Mouse (Mus musculus): Measurements from ENCODE around the gene Gramd4.

GRCm38 (mm10) chr15:86159093-86159492 lies 101.6 kb downstream of the Gramd4 start:
- TF ChIP-seq USF1 (IDR thresholded peaks at IDR 0.05; ENCODE audit: low read depth, low read length) (no peak), MYC (IDR thresholded peaks at IDR 0.05; ENCODE audit: low read depth, low read length) (no peak), MEF2A (IDR thresholded peaks at IDR 0.05; ENCODE audit: borderline replicate concordance, low read depth, low read length) (no peak), ZNF384 (IDR thresholded peaks at IDR 0.05; ENCODE audit: low read depth, low read length) (no peak), CTCF (conservative IDR thresholded peaks at IDR 0.05 in 1 of 2, IDR thresholded peaks at IDR 0.05 in 1 of 2; ENCODE audit: low read depth in 2 of 2, low read length in 2 of 2) (peak in 1 of 2 experiments; percentile 32; a peak in 2 of 4 replicates), KAT2A (IDR thresholded peaks at IDR 0.05; ENCODE audit: insufficient replicate concordance, low read length) (no peak), TBP (conservative IDR thresholded peaks at IDR 0.05; ENCODE audit: low read depth, low read length) (no peak)
